Mouse (Mus musculus) cerebellum, adult 18-20 months (tissue): ENCODE results near the gene Tgfb3.

Experiments used
- DNase-seq, 2 experiments: peaks; one replicate each; pipeline ENCODE4 v3.0.0; 2021

Tgfb3 gene

GRCm38 (mm10) chr12:86078176-86078552 lies 677 bp downstream of the Tgfb3 start:
- no peak for DNase-seq

GRCm38 (mm10) chr12:86077736-86078135 lies 1.1 kb downstream of the Tgfb3 start:
- DNase-seq: peak; percentile 55 to 61

GRCm38 (mm10) chr12:86077322-86077721 lies 1.5 kb downstream of the Tgfb3 start:
- DNase-seq: peak; percentile 33 to 55

GRCm38 (mm10) chr12:86076321-86076901 lies 2.4 kb downstream of the Tgfb3 start:
- peak; percentile 76 to 80 for DNase-seq

GRCm38 (mm10) chr12:86075358-86075757 lies 3.5 kb downstream of the Tgfb3 start:
- peak in 1 of 2 experiments; percentile 30 for DNase-seq

- no peak for DNase-seq
These were observed 4.2 kb downstream of the Tgfb3 start for GRCm38 (mm10) chr12:86074681-86075080.

GRCm38 (mm10) chr12:86071432-86071831 lies 7.4 kb downstream of the Tgfb3 start:
- DNase-seq: no peak

GRCm38 (mm10) chr12:86064796-86065195 lies 14.0 kb downstream of the Tgfb3 start:
- no peak for DNase-seq

- DNase-seq: no peak
These were observed 19.5 kb downstream of the Tgfb3 start for GRCm38 (mm10) chr12:86059341-86059740.

GRCm38 (mm10) chr12:86057516-86057915 lies 21.3 kb downstream of the Tgfb3 start:
- peak in 1 of 2 experiments; percentile 19 for DNase-seq

- no peak for DNase-seq
These were observed 21.9 kb downstream of the Tgfb3 start for GRCm38 (mm10) chr12:86056976-86057375.

GRCm38 (mm10) chr12:86055306-86055705 lies 23.5 kb downstream of the Tgfb3 start:
- DNase-seq: peak; percentile 22 to 32

GRCm38 (mm10) chr12:86051477-86051876 lies 27.4 kb downstream of the Tgfb3 start:
- DNase-seq: no peak

- DNase-seq: no peak
These were observed 29.0 kb downstream of the Tgfb3 start for GRCm38 (mm10) chr12:86049813-86050212.

GRCm38 (mm10) chr12:86047376-86047775 lies 31.5 kb downstream of the Tgfb3 start:
- no peak for DNase-seq

GRCm38 (mm10) chr12:86046776-86047175 lies 32.1 kb downstream of the Tgfb3 start:
- DNase-seq: no peak

- no peak for DNase-seq
These were observed 32.7 kb downstream of the Tgfb3 start for GRCm38 (mm10) chr12:86046141-86046540.

- no peak for DNase-seq
These were observed 39.1 kb downstream of the Tgfb3 start for GRCm38 (mm10) chr12:86039751-86040150.

GRCm38 (mm10) chr12:86039078-86039477 lies 39.8 kb downstream of the Tgfb3 start:
- DNase-seq: no peak

GRCm38 (mm10) chr12:86037235-86037921 lies 41.5 kb downstream of the Tgfb3 start:
- no peak for DNase-seq

- no peak for DNase-seq
These were observed 42.3 kb downstream of the Tgfb3 start for GRCm38 (mm10) chr12:86036368-86037166.

- no peak for DNase-seq
These were observed 43.3 kb downstream of the Tgfb3 start for GRCm38 (mm10) chr12:86035586-86035985.

GRCm38 (mm10) chr12:86030932-86031331 lies 47.9 kb downstream of the Tgfb3 start:
- DNase-seq: no peak

- DNase-seq: no peak
These were observed 51.1 kb downstream of the Tgfb3 start for GRCm38 (mm10) chr12:86027747-86028146.
